Mouse (Mus musculus): ENCODE measurements at regions not wholly inside any gene's neighbourhood (a gene's known extent, or its start where the extent isn't known, plus 50 kb on each side); places are given as distances from the start of the nearest gene placed in this dataset.

DNA sequence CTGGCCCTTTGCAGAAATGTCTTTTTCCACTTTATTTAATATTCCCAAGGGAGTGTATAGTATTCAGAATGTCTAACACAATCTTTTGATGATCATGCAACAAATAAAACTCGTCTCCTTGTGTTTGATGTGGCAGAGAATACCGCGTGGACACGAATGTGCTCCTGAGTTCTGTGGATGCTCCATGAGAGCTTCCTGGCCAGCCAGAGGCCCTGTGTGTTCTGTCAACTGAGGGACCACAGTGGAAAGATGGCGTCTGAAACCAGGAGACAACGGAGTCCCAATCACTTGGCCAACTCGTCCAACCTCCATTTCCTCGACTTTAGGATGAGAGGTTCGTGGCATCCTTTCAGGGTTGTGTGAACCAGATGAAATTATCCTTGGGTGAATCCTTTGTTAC, 168.6 kb downstream of the Nkx6-1 start:
- TF ChIP-seq CTCF (conservative IDR thresholded peaks at IDR 0.05; ENCODE audit: insufficient read depth, insufficient read length, low read depth, low read length) (no peak), POLR2A (IDR thresholded peaks at IDR 0.05; ENCODE audit: low read depth, low read length) (no peak)
